Mouse (Mus musculus) kidney, adult 2 months (tissue): Measurements from ENCODE around the gene Zfp93. TPM values are rescaled to one million over a fixed set of nuclear protein-coding genes. Genes with fewer than 3 reads are reported as not detected.

ENCODE experiments used
- DNase-seq: peaks from one replicate; pipeline ENCODE4 v3.0.0; 2021
- H3K27ac ChIP-seq: fragments of 200-500 bp; 2 replicates; pipeline ENCODE4 v1.5.1; 2012; ENCODE audit warnings: low read depth, low read length, control low read depth, inconsistent platforms; ENCODE audit not compliant: insufficient read depth
- H3K27me3 ChIP-seq: fragments of 200-500 bp; replicated peaks from 2 replicates; pipeline ENCODE4 v1.6.1; 2012; ENCODE audit warnings: mild to moderate bottlenecking, moderate library complexity, low read length, inconsistent platforms; ENCODE audit not compliant: control insufficient read depth, insufficient read depth
- H3K36me3 ChIP-seq: fragments of 200-500 bp; 2 replicates; pipeline ENCODE4 v1.6.1; 2012; ENCODE audit warnings: mild to moderate bottlenecking, moderate library complexity, low read length, inconsistent platforms; ENCODE audit not compliant: control insufficient read depth, insufficient read depth
- H3K4me1 ChIP-seq: fragments of 200-500 bp; 2 replicates; pipeline ENCODE4 v1.6.1; 2011; ENCODE audit warnings: low read length; ENCODE audit not compliant: control insufficient read depth, insufficient read depth
- H3K4me3 ChIP-seq: fragments of 200-500 bp; 2 replicates; pipeline ENCODE4 v1.5.1; 2011; ENCODE audit warnings: mild to moderate bottlenecking, low read depth, low read length, control low read depth; ENCODE audit not compliant: insufficient read depth
- CTCF ChIP-seq: fragments of 200-500 bp; conservative IDR thresholded peaks from 2 replicates; pipeline ENCODE4 v1.5.1; 2011; ENCODE audit warnings: low read depth, mild to moderate bottlenecking, control low read depth, low read length, moderate library complexity, mixed read lengths; ENCODE audit not compliant: insufficient read depth, insufficient read length
- POLR2A ChIP-seq: fragments of 200-500 bp; IDR thresholded peaks from one replicate; pipeline ENCODE4 v1.6.1; 2011; ENCODE audit warnings: low read depth, low read length, control low read depth
- WGBS: fragments of 180-500 bp; shearing (Covaris S2); methylation state at CpG from one replicate; pipeline ENCODE4 v1.1.7; 2018; 5-methylcytosine and 5-hydroxymethylcytosine counted together
- polyA plus RNA-seq: library from polyadenylated mRNA; depleted of rRNA; stranded (reverse); fragments of >200 nt; gene quantifications from 2 replicates; pipeline ENCODE4 v1.2.3, GENCODE M21; 2012; rRNA removed

Zfp93 gene
- 3.1 and 3.4 TPM in 2 replicates for polyA plus RNA-seq

- DNase-seq = peak; percentile 94
- H3K36me3 ChIP-seq = peaks cover 5% of the 10 kb centered on the region
- peak within 1 kb of the TSS; percentile 86 for H3K4me3 ChIP-seq
- peaks cover 3% of the 10 kb centered on the region; the same call in 1 of the 2 replicates for H3K4me1 ChIP-seq
- TF ChIP-seq POLR2A = peak; percentile 33
- no peak for TF ChIP-seq CTCF
- H3K27me3 ChIP-seq = no peaks in the 10 kb centered on the region
- peak within 1 kb of the TSS; percentile 77 for H3K27ac ChIP-seq
- WGBS = under 1% methylated on average over 12 of the region's 12 CpGs
Measured at GRCm38 (mm10) chr7:24270288-24270672, at the start of gene Zfp93. TSS of gene Zfp93 (plus strand) at chr7:24270420.

GRCm38 (mm10) chr7:24237040-24237791, 33.0 kb upstream of the Zfp93 start, which contains the start of gene Zfp109:
TSS of gene Zfp109 (minus strand) at chr7:24237560.
- no peak for TF ChIP-seq POLR2A
- no peak for TF ChIP-seq CTCF
- peak within 1 kb of the TSS; percentile 100 for H3K4me3 ChIP-seq
- no peak within 1 kb of the TSS for H3K27ac ChIP-seq
- H3K4me1 ChIP-seq = peaks cover 5% of the 10 kb centered on the region; the same call in 1 of the 2 replicates
- H3K27me3 ChIP-seq = no peaks in the 10 kb centered on the region
- 4% methylated on average over 28 of the region's 28 CpGs for WGBS
- peak; percentile 80 for DNase-seq
- H3K36me3 ChIP-seq = no peaks in the 10 kb centered on the region

DNA sequence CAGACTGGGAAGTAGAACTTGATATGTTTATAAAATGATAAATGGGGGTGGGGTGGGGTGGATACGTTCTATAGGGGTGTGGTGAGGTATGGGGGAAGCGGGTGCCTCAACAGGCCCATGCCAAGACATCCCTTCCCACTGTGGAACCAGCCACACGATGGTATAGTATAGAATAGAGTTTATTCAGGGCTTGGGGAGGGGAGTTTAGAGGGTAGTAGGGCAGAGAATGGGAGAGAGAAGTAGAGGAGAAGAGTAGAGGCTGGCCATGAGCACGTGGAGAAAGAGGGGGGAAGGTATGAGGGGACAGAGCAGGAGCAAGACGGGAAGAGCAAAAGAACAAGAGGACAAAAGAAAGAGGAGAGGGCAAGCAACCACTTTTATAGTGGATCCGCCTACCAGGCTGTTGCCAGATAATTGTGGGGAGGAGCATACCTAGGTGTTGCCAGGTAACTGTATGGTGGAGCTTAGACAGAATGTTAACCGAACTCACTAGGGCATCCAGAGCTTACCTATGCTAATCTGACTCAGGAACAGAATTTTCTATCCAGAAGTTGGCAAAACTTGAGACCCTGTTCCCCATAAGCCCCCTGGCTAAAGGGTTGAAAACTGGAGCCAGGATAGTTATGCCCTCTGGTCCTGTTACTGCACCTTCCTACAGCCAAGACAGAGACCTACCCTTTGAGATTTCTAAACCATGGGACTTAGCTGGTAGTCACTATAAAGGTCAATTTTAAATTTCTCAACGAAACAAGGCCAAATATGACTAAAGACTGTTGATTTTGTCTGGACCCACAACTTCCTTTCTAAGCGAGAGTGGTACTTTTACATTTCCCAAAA, 16.2 kb upstream of the Zfp93 start:
- no peak overlapping the region for H3K27ac ChIP-seq
- no peak for TF ChIP-seq POLR2A
- TF ChIP-seq CTCF = no peak
- no peak overlapping the region; the same call in 1 of the 2 replicates for H3K4me3 ChIP-seq
- DNase-seq = no peak
- 61% methylated on average over 9 of the region's 9 CpGs for WGBS
- H3K36me3 ChIP-seq = no peaks in the 10 kb centered on the region
- H3K4me1 ChIP-seq = peaks cover 3% of the 10 kb centered on the region; the same call in 1 of the 2 replicates
- H3K27me3 ChIP-seq = no peaks in the 10 kb centered on the region

- Histone ChIP-seq H3K4me3 (peak within 1 kb of the TSS; percentile 60), H3K27ac (no peak within 1 kb of the TSS), H3K36me3 (no peaks in the 10 kb centered on the region), H3K27me3 (no peaks in the 10 kb centered on the region), H3K4me1 (peaks cover 3% of the 10 kb centered on the region; the same call in 1 of the 2 replicates)
- DNase-seq = peak; percentile 95
- TF ChIP-seq CTCF (no peak), POLR2A (peak; percentile 49)
- 17% methylated on average over 21 of the region's 21 CpGs for WGBS
Measured at GRCm38 (mm10) chr7:24254633-24255474, 15.4 kb upstream of the Zfp93 start, which contains the start of gene Zfp108. TSS of gene Zfp108 (plus strand) at chr7:24254794.

GRCm38 (mm10) chr7:24259306-24259999, 10.8 kb upstream of the Zfp93 start:
- peaks cover 3% of the 10 kb centered on the region; the same call in 1 of the 2 replicates for H3K4me1 ChIP-seq
- H3K27me3 ChIP-seq = no peaks in the 10 kb centered on the region
- H3K4me3 ChIP-seq = no peak overlapping the region
- no peaks in the 10 kb centered on the region; the same call in 1 of the 2 replicates for H3K36me3 ChIP-seq
- H3K27ac ChIP-seq = no peak overlapping the region
- no peak for DNase-seq
- TF ChIP-seq CTCF = no peak
- TF ChIP-seq POLR2A = no peak
- WGBS = 87% methylated on average over 13 of the region's 13 CpGs

GRCm38 (mm10) chr7:24260000-24260312, 10.3 kb upstream of the Zfp93 start:
- no peak overlapping the region for H3K4me3 ChIP-seq
- H3K27me3 ChIP-seq = no peaks in the 10 kb centered on the region
- 95% methylated on average over 4 of the region's 4 CpGs for WGBS
- peaks cover 3% of the 10 kb centered on the region; the same call in 1 of the 2 replicates for H3K4me1 ChIP-seq
- no peaks in the 10 kb centered on the region; the same call in 1 of the 2 replicates for H3K36me3 ChIP-seq
- H3K27ac ChIP-seq = no peak overlapping the region
- TF ChIP-seq POLR2A = no peak
- TF ChIP-seq CTCF = no peak
- DNase-seq = no peak
